Mouse (Mus musculus) embryonic facial prominence, embryonic 12.5 days (tissue): ENCODE data around the gene Retreg2. TPM values are rescaled to one million over a fixed set of nuclear protein-coding genes. Genes with fewer than 3 reads are reported as not detected.

Source experiments
- ATAC-seq: fragments of 200-750 bp; cut with Nextera tagmentation; 2 replicates; pipeline ENCODE4 v1.8.0; 2017; ENCODE audit not compliant: insufficient number of reproducible peaks, insufficient read depth, low FRiP score, low TSS enrichment
- H3K27ac ChIP-seq: fragments of 300-500 bp; sonication (generic); 2 replicates; pipeline ENCODE4 v1.5.1; 2016; ENCODE audit warnings: mild to moderate bottlenecking
- H3K27me3 ChIP-seq: fragments of 300-500 bp; sonication (generic); 2 replicates; pipeline ENCODE4 v1.6.1; 2016; ENCODE audit warnings: mild to moderate bottlenecking, moderate library complexity
- H3K36me3 ChIP-seq: fragments of 300-500 bp; sonication (generic); 2 replicates; pipeline ENCODE4 v1.6.1; 2016; ENCODE audit warnings: mild to moderate bottlenecking
- H3K4me1 ChIP-seq: fragments of 300-500 bp; sonication (generic); 2 replicates; pipeline ENCODE4 v1.6.1; 2016
- H3K4me2 ChIP-seq: fragments of 300-500 bp; sonication (generic); replicated peaks from 2 replicates; pipeline ENCODE4 v1.6.1; 2016; ENCODE audit warnings: mild to moderate bottlenecking, moderate library complexity
- H3K4me3 ChIP-seq: fragments of 300-500 bp; sonication (generic); 2 replicates; pipeline ENCODE4 v1.5.1; 2016; ENCODE audit warnings: mild to moderate bottlenecking
- H3K9ac ChIP-seq: fragments of 300-500 bp; sonication (generic); 2 replicates; pipeline ENCODE4 v1.6.1; 2016; ENCODE audit warnings: mild to moderate bottlenecking, moderate library complexity
- H3K9me3 ChIP-seq: fragments of 300-500 bp; sonication (generic); 2 replicates; pipeline ENCODE4 v1.6.1; 2016; ENCODE audit warnings: mild to moderate bottlenecking, moderate library complexity
- whole genome bisulfite sequencing: fragments of 180-500 bp; shearing (Covaris S2); methylation state at CpG from one replicate; pipeline ENCODE4 v1.1.7; 2016; 5-methylcytosine and 5-hydroxymethylcytosine counted together
- polyA plus RNA-seq: library from polyadenylated mRNA; unstranded; fragments of >200 nt; fragmentation: Nextera tagmentation; extraction: Ambion mirVana; gene quantifications from 2 replicates; pipeline ENCODE4 v1.2.1, GENCODE M21; 2016

Retreg2 gene
- polyA plus RNA-seq, 1 experiment from 2014 or later: 43.4 TPM

DNA sequence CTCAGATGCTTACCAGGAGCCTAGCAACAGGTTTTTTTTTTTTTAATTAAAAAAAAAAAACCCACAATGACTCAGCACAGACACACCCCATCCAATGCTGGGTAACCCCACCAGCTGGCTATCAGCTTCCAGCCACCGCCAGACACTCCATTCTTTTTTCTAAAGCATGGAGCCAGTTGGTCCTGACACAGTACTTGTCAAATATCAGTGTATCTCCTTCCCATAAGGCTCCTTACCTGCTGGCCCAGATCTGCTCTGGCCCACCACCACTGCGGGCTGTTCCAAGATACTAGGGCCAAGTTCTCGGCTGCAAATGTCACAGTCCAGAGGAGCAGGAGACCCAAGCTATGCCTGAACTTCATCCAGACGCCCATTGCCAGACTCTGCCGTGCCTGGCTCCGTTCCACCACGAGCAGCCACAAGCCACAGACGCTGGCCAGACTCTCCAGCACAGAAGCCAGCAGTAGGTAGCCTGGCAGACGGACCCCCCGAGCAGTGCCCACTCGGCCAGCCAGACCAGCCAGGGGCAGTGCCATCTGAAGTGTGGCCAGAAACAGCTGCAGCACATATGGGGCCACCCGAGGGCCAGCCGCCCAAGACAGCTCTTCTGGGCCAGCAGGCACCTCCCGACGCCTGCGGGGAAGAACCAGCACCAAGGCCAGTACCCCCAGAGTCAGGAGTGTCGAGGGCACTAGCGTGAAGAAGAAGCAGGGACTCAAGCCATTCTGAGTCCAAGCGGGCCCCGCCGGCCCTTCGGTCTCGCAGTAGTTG, 36.9 kb downstream of the Retreg2 start:
- no peaks in the 10 kb centered on the region for H3K9me3 ChIP-seq
- H3K4me2 ChIP-seq: peak overlapping the region; percentile 89
- H3K27ac ChIP-seq: no peak overlapping the region
- H3K9ac ChIP-seq: peak overlapping the region; percentile 58
- H3K27me3 ChIP-seq: no peaks in the 10 kb centered on the region
- H3K4me3 ChIP-seq: peak overlapping the region; percentile 57
- H3K4me1 ChIP-seq: peaks cover 16% of the 10 kb centered on the region
- 11% methylated on average over 23 of the region's 23 CpGs for WGBS
- ATAC-seq: peak; percentile 11; the same call in 1 of the 2 replicates
- H3K36me3 ChIP-seq: peaks cover 58% of the 10 kb centered on the region

DNA sequence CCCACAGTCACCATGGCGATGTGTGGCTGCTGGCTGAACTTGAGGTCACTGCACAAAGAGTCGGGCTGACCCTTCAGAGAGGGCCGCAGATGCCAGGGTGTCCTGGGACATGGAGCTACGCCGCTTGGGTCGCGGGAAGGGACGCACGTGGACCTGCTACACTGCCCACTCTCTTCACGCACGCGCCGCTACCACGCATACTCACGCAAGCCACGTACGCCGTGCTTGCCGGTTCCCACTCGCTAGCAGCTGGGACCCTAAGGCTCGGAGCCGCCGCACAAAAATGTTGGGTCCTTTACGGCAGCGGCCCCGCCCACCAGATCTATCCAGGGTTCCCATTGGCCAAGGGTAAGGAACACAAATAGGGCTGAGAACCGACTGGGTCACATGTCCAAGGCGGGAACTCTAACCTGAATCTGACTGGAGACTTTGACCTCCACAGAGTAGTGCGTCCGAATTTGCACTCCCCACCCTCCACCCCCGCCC, 37.6 kb downstream of the Retreg2 start, which contains the start of gene Abcb6:
Abcb6 (minus strand) TSS at position 288 of the 486 bp plus-strand sequence.
- ATAC-seq: peak; percentile 88
- H3K4me2 ChIP-seq: peak within 1 kb of the TSS; percentile 89
- peak within 1 kb of the TSS; percentile 58 for H3K9ac ChIP-seq
- H3K9me3 ChIP-seq: no peaks in the 10 kb centered on the region
- no peaks in the 10 kb centered on the region for H3K27me3 ChIP-seq
- H3K36me3 ChIP-seq: peaks cover 61% of the 10 kb centered on the region
- no peak within 1 kb of the TSS for H3K27ac ChIP-seq
- peak within 1 kb of the TSS; percentile 57 for H3K4me3 ChIP-seq
- under 1% methylated on average over 31 of the region's 31 CpGs for WGBS
- H3K4me1 ChIP-seq: peaks cover 16% of the 10 kb centered on the region

- no peaks in the 10 kb centered on the region for H3K27me3 ChIP-seq
- peak overlapping the region; percentile 57 for H3K4me3 ChIP-seq
- H3K36me3 ChIP-seq: peaks cover 61% of the 10 kb centered on the region
- WGBS: 48% methylated on average over 7 of the region's 7 CpGs
- no peak overlapping the region for H3K9ac ChIP-seq
- H3K4me2 ChIP-seq: peak overlapping the region; percentile 89
- H3K9me3 ChIP-seq: no peaks in the 10 kb centered on the region
- H3K4me1 ChIP-seq: peaks cover 16% of the 10 kb centered on the region
- ATAC-seq: no peak
- H3K27ac ChIP-seq: no peak overlapping the region
Measured at GRCm38 (mm10) chr1:75180741-75181140, 38.2 kb downstream of the Retreg2 start.

- H3K27ac ChIP-seq: no peak overlapping the region
- H3K36me3 ChIP-seq: peaks cover 63% of the 10 kb centered on the region
- 82% methylated on average over 4 of the region's 4 CpGs for WGBS
- no peak overlapping the region for H3K4me3 ChIP-seq
- peaks cover 16% of the 10 kb centered on the region for H3K4me1 ChIP-seq
- ATAC-seq: no peak
- no peak overlapping the region for H3K9ac ChIP-seq
- H3K27me3 ChIP-seq: no peaks in the 10 kb centered on the region
- H3K4me2 ChIP-seq: no peak overlapping the region
- no peaks in the 10 kb centered on the region; the same call in 1 of the 2 replicates for H3K9me3 ChIP-seq
Measured at GRCm38 (mm10) chr1:75181377-75181870, 38.8 kb downstream of the Retreg2 start.

DNA sequence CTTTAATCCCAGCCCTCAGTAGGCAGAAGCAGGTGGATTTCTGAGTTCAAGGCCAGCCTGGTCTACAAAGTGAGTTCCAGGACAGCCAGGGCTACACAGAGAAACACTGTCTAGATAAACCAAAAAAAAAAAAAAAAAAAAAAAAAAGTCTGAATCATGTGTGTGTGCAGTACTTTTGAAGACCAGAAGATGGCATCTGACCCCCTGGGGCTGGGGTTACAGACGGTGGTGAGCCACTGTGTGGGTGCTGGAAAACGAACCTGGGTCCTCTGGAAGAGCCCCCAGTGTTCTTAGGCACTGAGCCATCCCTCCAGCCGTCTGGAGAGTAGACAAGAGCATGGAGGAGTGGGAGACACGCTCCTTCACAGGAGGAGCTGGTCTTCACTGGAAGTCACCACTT, 39.6 kb downstream of the Retreg2 start:
- Histone ChIP-seq H3K36me3 (peaks cover 66% of the 10 kb centered on the region), H3K9ac (no peak overlapping the region), H3K27me3 (no peaks in the 10 kb centered on the region), H3K27ac (no peak overlapping the region), H3K4me2 (no peak overlapping the region), H3K9me3 (no peaks in the 10 kb centered on the region; the same call in 1 of the 2 replicates), H3K4me1 (peaks cover 16% of the 10 kb centered on the region), H3K4me3 (no peak overlapping the region)
- ATAC-seq: no peak
- 71% methylated on average over 4 of the region's 4 CpGs for WGBS

DNA sequence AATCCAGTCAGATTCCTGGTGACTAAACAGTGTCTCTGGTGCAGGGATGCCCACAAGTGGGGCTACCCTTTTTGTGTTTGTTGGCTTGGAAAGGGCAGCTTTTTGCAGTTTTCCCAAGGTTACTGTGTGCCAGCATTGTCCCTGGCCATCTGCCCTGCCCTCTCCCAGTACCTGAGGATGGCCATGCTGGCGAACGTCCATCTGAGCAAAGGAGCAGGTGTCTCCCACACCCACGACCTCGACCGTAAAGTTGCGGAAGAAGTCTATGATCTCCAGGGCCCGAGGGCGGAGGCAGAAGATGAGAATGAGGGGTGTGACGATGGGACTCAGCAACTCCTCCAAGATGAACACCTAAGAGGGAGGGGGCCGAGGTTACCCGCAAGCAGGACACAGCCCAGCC, 42.9 kb downstream of the Retreg2 start:
- no peak overlapping the region for H3K27ac ChIP-seq
- no peak overlapping the region for H3K4me2 ChIP-seq
- peaks cover 68% of the 10 kb centered on the region for H3K36me3 ChIP-seq
- ATAC-seq: no peak
- 90% methylated on average over 11 of the region's 11 CpGs for WGBS
- no peak overlapping the region for H3K4me3 ChIP-seq
- H3K27me3 ChIP-seq: no peaks in the 10 kb centered on the region
- H3K4me1 ChIP-seq: peaks cover 4% of the 10 kb centered on the region; the same call in 1 of the 2 replicates
- H3K9ac ChIP-seq: no peak overlapping the region
- no peaks in the 10 kb centered on the region; the same call in 1 of the 2 replicates for H3K9me3 ChIP-seq

DNA sequence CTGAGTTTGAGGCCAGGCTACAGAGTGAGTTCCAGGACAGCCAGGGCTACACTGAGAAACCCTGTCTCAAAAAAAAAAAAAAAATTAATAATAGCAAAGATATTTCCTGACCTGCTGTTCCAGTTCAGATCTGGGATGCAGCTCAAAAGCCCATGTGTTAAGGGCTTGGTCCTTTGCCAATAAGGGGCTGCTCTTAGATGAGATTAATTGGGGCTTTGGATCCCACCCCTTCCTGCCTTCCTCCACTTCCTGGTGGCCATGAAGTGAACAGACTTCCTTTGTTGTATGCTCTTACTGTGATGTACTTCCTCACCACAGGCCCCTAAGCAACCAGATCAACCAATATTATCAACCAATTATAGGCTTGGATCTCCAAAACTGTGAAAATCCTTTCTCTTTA, 44.5 kb downstream of the Retreg2 start:
- Histone ChIP-seq H3K9me3 (no peaks in the 10 kb centered on the region; the same call in 1 of the 2 replicates), H3K27me3 (no peaks in the 10 kb centered on the region), H3K27ac (no peak overlapping the region), H3K4me3 (no peak overlapping the region), H3K36me3 (peaks cover 56% of the 10 kb centered on the region), H3K9ac (no peak overlapping the region), H3K4me1 (peaks cover 8% of the 10 kb centered on the region), H3K4me2 (no peak overlapping the region)
- ATAC-seq: no peak

DNA sequence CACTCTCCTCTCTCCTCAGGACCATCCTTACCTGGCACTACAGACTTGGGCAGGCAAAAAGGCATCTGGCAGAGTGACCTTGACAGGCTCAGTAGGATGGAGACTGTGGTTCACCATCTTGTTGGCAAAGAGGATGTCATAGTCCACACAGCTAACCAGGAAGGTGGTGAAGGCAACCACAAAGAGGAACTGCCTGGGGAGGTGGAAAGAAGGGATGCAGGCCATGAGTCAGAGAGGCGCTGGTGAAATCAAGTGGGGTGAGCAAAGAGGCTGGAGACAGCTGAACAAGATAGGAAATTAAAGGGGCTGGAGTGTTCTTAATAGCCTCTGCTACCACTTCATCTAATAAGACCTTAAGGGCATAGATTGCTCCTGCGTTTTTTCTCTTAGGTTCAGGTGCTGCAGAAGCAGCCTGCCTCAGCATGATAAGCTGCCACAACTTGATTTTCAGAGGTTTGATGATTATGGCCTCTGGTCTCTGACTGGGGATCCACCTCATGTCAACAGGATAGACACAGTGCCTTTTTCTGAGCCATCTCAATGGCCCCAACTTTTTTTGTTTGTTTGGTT, 45.4 kb downstream of the Retreg2 start:
- no peak for ATAC-seq
- Histone ChIP-seq H3K9me3 (no peaks in the 10 kb centered on the region; the same call in 1 of the 2 replicates), H3K4me3 (no peak overlapping the region), H3K4me1 (peaks cover 10% of the 10 kb centered on the region), H3K4me2 (no peak overlapping the region), H3K27me3 (no peaks in the 10 kb centered on the region), H3K36me3 (peaks cover 47% of the 10 kb centered on the region), H3K27ac (no peak overlapping the region), H3K9ac (no peak overlapping the region)
- WGBS: 84% methylated on average over 2 of the region's 2 CpGs

GRCm38 (mm10) chr1:75190577-75190976, 48.0 kb downstream of the Retreg2 start:
- 57% methylated on average over 2 of the region's 2 CpGs for WGBS
- Histone ChIP-seq H3K4me2 (peak overlapping the region; percentile 80), H3K4me3 (peak overlapping the region; percentile 65), H3K4me1 (peaks cover 17% of the 10 kb centered on the region), H3K36me3 (peaks cover 29% of the 10 kb centered on the region), H3K9ac (peak overlapping the region; percentile 82; the same call in 1 of the 2 replicates), H3K27ac (no peak overlapping the region), H3K27me3 (no peaks in the 10 kb centered on the region), H3K9me3 (no peaks in the 10 kb centered on the region; the same call in 1 of the 2 replicates)
- no peak for ATAC-seq

GRCm38 (mm10) chr1:75191258-75191621, 48.7 kb downstream of the Retreg2 start:
- Histone ChIP-seq H3K4me3 (peak overlapping the region; percentile 65), H3K9me3 (no peaks in the 10 kb centered on the region), H3K36me3 (peaks cover 24% of the 10 kb centered on the region), H3K4me2 (peak overlapping the region; percentile 80), H3K27me3 (no peaks in the 10 kb centered on the region), H3K9ac (peak overlapping the region; percentile 82), H3K27ac (peak overlapping the region; percentile 88), H3K4me1 (peaks cover 17% of the 10 kb centered on the region)
- ATAC-seq: no peak; the same call in 1 of the 2 replicates
- 36% methylated on average over 5 of the region's 5 CpGs for WGBS

DNA sequence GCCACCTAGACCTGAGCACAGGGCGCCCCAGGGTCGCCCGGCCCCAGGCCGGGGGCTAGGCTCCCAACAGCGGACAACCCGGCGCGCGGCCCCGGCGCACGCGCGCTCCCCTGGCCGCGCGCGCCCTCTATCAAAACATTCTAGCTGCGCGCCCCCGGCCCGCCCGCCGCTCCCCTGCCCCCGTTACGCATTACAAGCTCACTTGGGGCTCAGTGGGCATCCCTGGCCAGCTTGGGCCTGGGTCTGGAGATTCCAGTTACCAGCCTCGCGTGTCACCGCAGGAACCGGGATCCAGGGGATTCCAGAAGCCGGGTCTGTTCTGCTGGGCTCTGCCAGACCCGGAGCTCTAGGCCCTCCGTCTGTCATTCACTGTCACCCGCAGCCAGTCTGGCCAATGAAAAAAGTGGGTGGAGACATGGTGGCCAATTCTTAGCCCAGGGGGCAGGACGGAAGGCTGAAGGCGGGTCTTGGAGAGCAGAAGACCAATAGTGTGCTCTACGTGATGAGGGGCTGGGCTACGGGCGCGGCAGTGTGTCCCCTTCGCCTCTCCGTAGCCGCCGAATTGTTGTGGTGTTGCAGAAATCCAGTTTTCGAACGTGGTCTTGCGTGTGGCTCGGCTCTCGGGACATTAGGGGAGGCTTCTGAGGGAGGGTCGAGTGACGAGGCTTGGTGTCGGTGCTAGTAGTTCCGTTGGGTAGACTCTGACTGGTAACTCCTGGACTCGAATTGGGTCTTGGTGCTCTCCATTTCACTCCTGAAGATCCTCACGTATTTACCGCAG, 49.2 kb downstream of the Retreg2 start, which contains the start of the genes Ankzf1 and Atg9a:
Ankzf1 (plus strand) TSS at position 530 of the 781 bp plus-strand sequence.
Atg9a (minus strand) TSS at position 575 of the 781 bp plus-strand sequence.
- Histone ChIP-seq H3K9ac (peak within 1 kb of the TSS; percentile 82), H3K36me3 (peaks cover 23% of the 10 kb centered on the region), H3K27ac (peak within 1 kb of the TSS; percentile 88), H3K4me2 (peak within 1 kb of the TSS; percentile 80), H3K27me3 (no peaks in the 10 kb centered on the region), H3K4me1 (peaks cover 17% of the 10 kb centered on the region), H3K9me3 (no peaks in the 10 kb centered on the region), H3K4me3 (peak within 1 kb of the TSS; percentile 65)
- ATAC-seq: peak; percentile 99
- 1% methylated on average over 56 of the region's 56 CpGs for WGBS
